Mouse (Mus musculus): ENCODE data around the gene Rimklb. TPM values are rescaled to one million over a fixed set of nuclear protein-coding genes. Genes with fewer than 3 reads are reported as not detected.

The Rimklb gene
- polyA plus RNA-seq, 1 experiment from 2014 or later = 11.6 TPM

DNA sequence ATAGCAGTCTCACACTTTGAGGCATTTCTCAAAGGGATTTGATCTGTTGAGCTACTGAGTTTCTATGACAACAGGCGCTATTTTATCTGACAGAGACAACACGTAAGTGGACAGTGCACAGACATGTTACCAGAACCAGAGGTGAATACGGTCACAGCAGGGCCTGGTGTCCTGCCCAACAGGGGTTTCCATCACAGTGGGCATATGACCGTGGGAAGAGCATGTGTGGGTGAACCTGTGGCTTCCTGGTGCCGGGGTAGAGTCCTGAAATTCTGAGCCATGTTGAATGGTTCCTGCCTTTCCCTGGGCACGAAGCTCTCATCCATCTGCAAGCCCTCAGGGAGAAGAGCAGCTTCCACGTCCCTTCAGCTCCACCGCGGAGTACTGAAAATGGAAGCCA lies 98.3 kb downstream of the Rimklb start:
- H3K9ac ChIP-seq = no peak overlapping the region
- no peaks in the 10 kb centered on the region for H3K9me3 ChIP-seq
- no peak overlapping the region for H3K4me2 ChIP-seq
- WGBS = 72% methylated on average over 9 of the region's 9 CpGs
- ATAC-seq (ENCODE audit: insufficient number of reproducible peaks, low FRiP score, low TSS enrichment, low read depth) = no peak
- H3K4me1 ChIP-seq = no peaks in the 10 kb centered on the region
- H3K27ac ChIP-seq = no peak overlapping the region
- H3K36me3 ChIP-seq = no peaks in the 10 kb centered on the region
- H3K27me3 ChIP-seq = no peaks in the 10 kb centered on the region
- no peak overlapping the region for H3K4me3 ChIP-seq

Other genes starting within 250 kb of the Rimklb start
- gene Klrg1, start 215.9 kb downstream of the Rimklb start, polyA plus RNA-seq (2015; fragmentation: Nextera tagmentation; extraction: Ambion mirVana) = 0.14 and 0.16 TPM in 2 replicates
- 92.4 and 93.2 TPM in 2 replicates for gene M6pr, start 190.0 kb downstream of the Rimklb start, polyA plus RNA-seq (2015; fragmentation: Nextera tagmentation; extraction: Ambion mirVana)
- gene Phc1, start 158.2 kb downstream of the Rimklb start, polyA plus RNA-seq (2015; fragmentation: Nextera tagmentation; extraction: Ambion mirVana) = 15.7 and 16.8 TPM in 2 replicates
- gene Mfap5, start 7.1 kb upstream of the Rimklb start, polyA plus RNA-seq (2015; fragmentation: Nextera tagmentation; extraction: Ambion mirVana) = 63.6 and 80.5 TPM in 2 replicates
- 0.18 and 0.19 TPM in 2 replicates for gene Aicda, start 55.0 kb upstream of the Rimklb start, polyA plus RNA-seq (2015; fragmentation: Nextera tagmentation; extraction: Ambion mirVana)
- 4.0 and 4.5 TPM in 2 replicates for gene Apobec1, start 103.7 kb upstream of the Rimklb start, polyA plus RNA-seq (2015; fragmentation: Nextera tagmentation; extraction: Ambion mirVana)
- gene Gdf3, start 111.3 kb upstream of the Rimklb start, polyA plus RNA-seq (2015; fragmentation: Nextera tagmentation; extraction: Ambion mirVana) = 0.24 and 0.27 TPM in 2 replicates
- not detected in 2 replicates for gene Dppa3, start 127.6 kb upstream of the Rimklb start, polyA plus RNA-seq (2015; fragmentation: Nextera tagmentation; extraction: Ambion mirVana)
- 0.17 and 0.20 TPM in 2 replicates for gene Nanog, start 208.7 kb upstream of the Rimklb start, polyA plus RNA-seq (2015; fragmentation: Nextera tagmentation; extraction: Ambion mirVana)

Measured in limb, embryonic 15.5 days (tissue).